Mouse (Mus musculus) limb, embryonic 15.5 days (tissue): ENCODE measurements around the gene Cyp2c66. TPM values are rescaled to one million over a fixed set of nuclear protein-coding genes. Genes with fewer than 3 reads are reported as not detected.
"Not testable (repeated sequence)": the region's sequence is repeated elsewhere in the genome, so short reads cannot be mapped to it uniquely, and the experiment has no call there.

Source experiments
- ATAC-seq: fragments of 200-750 bp; cut with Nextera tagmentation; 2 replicates; pipeline ENCODE4 v1.8.0; 2017; ENCODE audit warnings: low read depth, moderate TSS enrichment; ENCODE audit not compliant: insufficient number of reproducible peaks, low FRiP score, low TSS enrichment
- H3K27ac ChIP-seq: fragments of 300-500 bp; sonication (generic); 2 replicates; pipeline ENCODE4 v1.5.1; 2015; ENCODE audit warnings: moderate library complexity, mild to moderate bottlenecking, inconsistent platforms
- H3K27me3 ChIP-seq: fragments of 300-500 bp; sonication (generic); 2 replicates; pipeline ENCODE4 v1.6.1; 2015; ENCODE audit warnings: inconsistent platforms
- H3K36me3 ChIP-seq: fragments of 300-500 bp; sonication (generic); 2 replicates; pipeline ENCODE4 v1.6.1; 2015; ENCODE audit warnings: inconsistent platforms
- H3K4me1 ChIP-seq: fragments of 300-500 bp; sonication (generic); 2 replicates; pipeline ENCODE4 v1.6.1; 2015; ENCODE audit warnings: inconsistent platforms
- H3K4me2 ChIP-seq: fragments of 300-500 bp; sonication (generic); 2 replicates; pipeline ENCODE4 v1.6.1; 2015; ENCODE audit warnings: mild to moderate bottlenecking, inconsistent platforms
- H3K4me3 ChIP-seq: fragments of 300-500 bp; sonication (generic); 2 replicates; pipeline ENCODE4 v1.5.1; 2015; ENCODE audit warnings: mild to moderate bottlenecking, inconsistent platforms
- H3K9ac ChIP-seq: fragments of 300-500 bp; sonication (generic); 2 replicates; pipeline ENCODE4 v1.6.1; 2015; ENCODE audit warnings: inconsistent platforms
- H3K9me3 ChIP-seq: fragments of 300-500 bp; sonication (generic); 2 replicates; pipeline ENCODE4 v1.6.1; 2016; ENCODE audit warnings: inconsistent platforms
- WGBS: fragments of 180-500 bp; shearing (Covaris S2); methylation state at CpG from one replicate; pipeline ENCODE4 v1.1.7; 2015; 5-methylcytosine and 5-hydroxymethylcytosine counted together
- polyA plus RNA-seq: library from polyadenylated mRNA; unstranded; fragments of >200 nt; fragmentation: Nextera tagmentation; extraction: Ambion mirVana; gene quantifications from 2 replicates; pipeline ENCODE4 v1.2.1, GENCODE M21; 2015

The Cyp2c66 gene
- polyA plus RNA-seq, result not detected in 2 replicates

- Histone ChIP-seq H3K4me3 (no peak within 1 kb of the TSS), H3K9ac (no peak within 1 kb of the TSS), H3K9me3 (no peaks in the 10 kb centered on the region), H3K4me1 (no peaks in the 10 kb centered on the region), H3K4me2 (no peak within 1 kb of the TSS), H3K36me3 (no peaks in the 10 kb centered on the region), H3K27me3 (no peaks in the 10 kb centered on the region), H3K27ac (no peak within 1 kb of the TSS)
- 64% methylated on average over 1 of the region's 1 CpGs for WGBS
- ATAC-seq, result no peak
Observed at GRCm38 (mm10) chr19:39113644-39114043, at the start of gene Cyp2c66. Gene Cyp2c66 (plus strand): TSS chr19:39113898.

- not testable (repeated sequence) for H3K4me1 ChIP-seq, H3K27ac ChIP-seq, H3K4me3 ChIP-seq, H3K4me2 ChIP-seq, H3K36me3 ChIP-seq, H3K9ac ChIP-seq, H3K27me3 ChIP-seq, ATAC-seq
- 77% methylated on average over 2 of the region's 2 CpGs for WGBS
- peaks cover 12% of the 10 kb centered on the region; the same call in 1 of the 2 replicates for H3K9me3 ChIP-seq
Observed at GRCm38 (mm10) chr19:39098779-39099178, 14.9 kb upstream of the Cyp2c66 start.

GRCm38 (mm10) chr19:39156836-39157235 lies 43.1 kb downstream of the Cyp2c66 start:
- WGBS, result 79% methylated on average over 19 of the region's 19 CpGs
- not testable (repeated sequence) for H3K9me3 ChIP-seq, H3K36me3 ChIP-seq, H3K4me3 ChIP-seq, H3K27ac ChIP-seq, ATAC-seq, H3K27me3 ChIP-seq, H3K9ac ChIP-seq, H3K4me1 ChIP-seq, H3K4me2 ChIP-seq

Other genes starting within 250 kb of the Cyp2c66 start
- gene Hells, start 183.0 kb upstream of the Cyp2c66 start, polyA plus RNA-seq, result 33.0 and 36.1 TPM in 2 replicates
- not detected in 2 replicates for gene Cyp2c55, start 106.9 kb upstream of the Cyp2c66 start, polyA plus RNA-seq
- not detected in 2 replicates for gene Cyp2c65, start 52.9 kb upstream of the Cyp2c66 start, polyA plus RNA-seq
- not detected in 2 replicates for gene Cyp2c29, start 155.5 kb downstream of the Cyp2c66 start, polyA plus RNA-seq